Mouse (Mus musculus): ENCODE data around the gene Lrp4. TPM values are rescaled to one million over a fixed set of nuclear protein-coding genes. Genes with fewer than 3 reads are reported as not detected.

The Lrp4 gene
- polyA plus RNA-seq, 1 experiment from 2014 or later: 3.9 TPM

- peak overlapping the region; percentile 83 for H3K27ac ChIP-seq (ENCODE audit: low read length)
Observed at GRCm38 (mm10) chr2:91537588-91538205, 80.4 kb downstream of the Lrp4 start.

More at GRCm38 (mm10) chr2:91537588-91538205, 80.4 kb downstream of the Lrp4 start:
- 2% methylated on average over 17 of the region's 17 CpGs for WGBS
- peaks cover 11% of the 10 kb centered on the region for H3K4me1 ChIP-seq (ENCODE audit: control insufficient read depth, insufficient read depth, low read length)
- no peaks in the 10 kb centered on the region for H3K27me3 ChIP-seq (ENCODE audit: control insufficient read depth, insufficient read depth, low read length)
- peak; percentile 98 for ATAC-seq (replicated peaks; ENCODE audit: extremely low read depth, insufficient read depth, low FRiP score)
- H3K4me2 ChIP-seq (ENCODE audit: low read depth, low read length): peak overlapping the region; percentile 66
- no peaks in the 10 kb centered on the region for H3K36me3 ChIP-seq (ENCODE audit: control insufficient read depth, insufficient read depth)
- no peaks in the 10 kb centered on the region for H3K9me3 ChIP-seq (replicated peaks; ENCODE audit: control insufficient read depth, low read length)
- peak overlapping the region; percentile 63 for H3K4me3 ChIP-seq (ENCODE audit: low read length)
- H3K9ac ChIP-seq (ENCODE audit: low read length): peak overlapping the region; percentile 66

Other genes with a start within 250 kb of the Lrp4 start
- 11.5 and 11.7 TPM in 2 replicates for gene Ddb2, start 220.5 kb upstream of the Lrp4 start, polyA plus RNA-seq (2015; fragmentation: Nextera tagmentation; extraction: Ambion mirVana)
- gene Pacsin3, start 201.6 kb upstream of the Lrp4 start, polyA plus RNA-seq (2015; fragmentation: Nextera tagmentation; extraction: Ambion mirVana): 60.4 and 64.0 TPM in 2 replicates
- gene Arfgap2, start 192.5 kb upstream of the Lrp4 start, polyA plus RNA-seq (2015; fragmentation: Nextera tagmentation; extraction: Ambion mirVana): 64.9 and 68.9 TPM in 2 replicates
- 42.9 and 46.0 TPM in 2 replicates for gene 1110051M20Rik, start 12.8 kb upstream of the Lrp4 start, polyA plus RNA-seq (2015; fragmentation: Nextera tagmentation; extraction: Ambion mirVana)
- gene Ckap5, start 69.3 kb downstream of the Lrp4 start, polyA plus RNA-seq (2015; fragmentation: Nextera tagmentation; extraction: Ambion mirVana): 61.1 and 63.6 TPM in 2 replicates
- gene F2, start 178.9 kb downstream of the Lrp4 start, polyA plus RNA-seq (2015; fragmentation: Nextera tagmentation; extraction: Ambion mirVana): 0.55 and 0.89 TPM in 2 replicates
- 7.2 and 7.9 TPM in 2 replicates for gene Zfp408, start 192.3 kb downstream of the Lrp4 start, polyA plus RNA-seq (2015; fragmentation: Nextera tagmentation; extraction: Ambion mirVana)
- gene Arhgap1, start 192.3 kb downstream of the Lrp4 start, polyA plus RNA-seq (2015; fragmentation: Nextera tagmentation; extraction: Ambion mirVana): 120 and 122 TPM in 2 replicates

All from heart, embryonic 16.5 days (tissue).